Mouse (Mus musculus) bone marrow macrophage, adult 2 months (primary cell): ENCODE measurements at regions not wholly inside any gene's neighbourhood (a gene's known extent, or its start where the extent isn't known, plus 50 kb on each side); places are given as distances from the start of the nearest gene placed in this dataset.
A peak's percentile ranks its signal among the peaks of the same experiment; 100 is the strongest.

Experiments
- H3K27ac ChIP-seq: 2 replicates; pipeline ENCODE4 v1.5.1; 2012; ENCODE audit warnings: low read depth, low read length; ENCODE audit not compliant: insufficient read depth
- H3K4me1 ChIP-seq: 2 replicates; pipeline ENCODE4 v1.6.1; 2012; ENCODE audit warnings: low read length; ENCODE audit not compliant: control insufficient read depth, insufficient read depth
- H3K4me3 ChIP-seq: 2 replicates; pipeline ENCODE4 v1.5.1; 2012; ENCODE audit warnings: mild to moderate bottlenecking, low read length, moderate library complexity; ENCODE audit not compliant: insufficient read depth
- CTCF ChIP-seq: IDR thresholded peaks from 2 replicates; pipeline ENCODE4 v1.5.1; 2012; ENCODE audit warnings: low read depth, mild to moderate bottlenecking, low read length, moderate library complexity
- POLR2A ChIP-seq: IDR thresholded peaks from 2 replicates; pipeline ENCODE4 v1.6.1; 2012; ENCODE audit warnings: mild to moderate bottlenecking, low read depth, low read length, borderline replicate concordance

- TF ChIP-seq CTCF (no peak), POLR2A (no peak)
- Histone ChIP-seq H3K27ac (no peak overlapping the region), H3K4me1 (no peaks in the 10 kb centered on the region), H3K4me3 (no peak overlapping the region)
Measured at GRCm38 (mm10) chr16:93225644-93226043, 378.2 kb downstream of the Setd4 start.

- H3K4me3 ChIP-seq: no peak overlapping the region
- H3K4me1 ChIP-seq: no peaks in the 10 kb centered on the region
- no peak overlapping the region for H3K27ac ChIP-seq
- no peak for TF ChIP-seq POLR2A
- TF ChIP-seq CTCF: no peak
Measured at GRCm38 (mm10) chr16:93225196-93225595, 378.7 kb downstream of the Setd4 start.

GRCm38 (mm10) chr16:93219731-93220130 is 384.1 kb downstream of the Setd4 start:
- Histone ChIP-seq H3K27ac (no peak overlapping the region), H3K4me3 (no peak overlapping the region), H3K4me1 (peaks cover 11% of the 10 kb centered on the region)
- TF ChIP-seq CTCF (no peak), POLR2A (no peak)

- peak; percentile 13; the same call in 1 of the 2 replicates for TF ChIP-seq CTCF
- no peak for TF ChIP-seq POLR2A
- peaks cover 13% of the 10 kb centered on the region for H3K4me1 ChIP-seq
- H3K4me3 ChIP-seq: no peak overlapping the region
- no peak overlapping the region for H3K27ac ChIP-seq
Measured at GRCm38 (mm10) chr16:93218402-93218801, 385.5 kb downstream of the Setd4 start.

GRCm38 (mm10) chr16:93217600-93218226 is 386.1 kb downstream of the Setd4 start:
- Histone ChIP-seq H3K27ac (no peak overlapping the region), H3K4me1 (peaks cover 13% of the 10 kb centered on the region), H3K4me3 (no peak overlapping the region)
- TF ChIP-seq CTCF (no peak), POLR2A (no peak)

- Histone ChIP-seq H3K27ac (no peak overlapping the region; the same call in 1 of the 2 replicates), H3K4me1 (peaks cover 15% of the 10 kb centered on the region), H3K4me3 (no peak overlapping the region)
- no peak for TF ChIP-seq POLR2A
- TF ChIP-seq CTCF: no peak
Measured at GRCm38 (mm10) chr16:93215630-93216029, 388.2 kb downstream of the Setd4 start.

- Histone ChIP-seq H3K4me3 (no peak overlapping the region), H3K27ac (no peak overlapping the region), H3K4me1 (peaks cover 15% of the 10 kb centered on the region)
- TF ChIP-seq POLR2A (no peak), CTCF (no peak)
Measured at GRCm38 (mm10) chr16:93213618-93214017, 387.7 kb upstream of the Runx1 start.

GRCm38 (mm10) chr16:93207675-93208074 is 381.7 kb upstream of the Runx1 start:
- H3K4me1 ChIP-seq: peaks cover 27% of the 10 kb centered on the region
- H3K27ac ChIP-seq: no peak overlapping the region
- TF ChIP-seq POLR2A (no peak), CTCF (no peak)
- H3K4me3 ChIP-seq: no peak overlapping the region

GRCm38 (mm10) chr16:93207217-93207616 is 381.3 kb upstream of the Runx1 start:
- no peak overlapping the region for H3K27ac ChIP-seq
- TF ChIP-seq POLR2A (no peak), CTCF (no peak)
- H3K4me1 ChIP-seq: peaks cover 27% of the 10 kb centered on the region
- H3K4me3 ChIP-seq: no peak overlapping the region

GRCm38 (mm10) chr16:93206325-93206724 is 380.4 kb upstream of the Runx1 start:
- Histone ChIP-seq H3K4me3 (no peak overlapping the region), H3K27ac (no peak overlapping the region), H3K4me1 (peaks cover 24% of the 10 kb centered on the region)
- TF ChIP-seq CTCF: no peak
